In genomic region chr17:43501223-43501622, GRCm38 (mm10) we compare ENCODE assay signal across 27 mouse cellular contexts. TPM values are rescaled to one million over a fixed set of nuclear protein-coding genes. Genes with fewer than 3 reads are reported as not detected.
DNase-seq lines count a peak whose midpoint lies in the region; ATAC-seq and TF ChIP-seq lines count a peak whose summit lies in the region.
"Had no signal": no experiment of that assay in that cellular context is flagged by ENCODE, and none has a peak within 500 bp of the region (broad histone marks: within the 10 kb centered on the region; RNA-seq: fewer than 3 reads in every experiment).

No protein-coding gene starts in this region.

- no peak for TF ChIP-seq CTCF in kidney, adult 2 months (conservative IDR thresholded peaks at IDR 0.05; ENCODE audit: insufficient read depth, insufficient read length, low read depth, low read length)

- H3K4me1 ChIP-seq in kidney, adult 2 months (ENCODE audit: control insufficient read depth, insufficient read depth, low read length), result peaks cover 13% of the 10 kb centered on the region
- H3K4me1 ChIP-seq in intestine, embryonic 14.5 days (replicated peaks; ENCODE audit: control insufficient read depth, insufficient read depth, low read length), result no peaks in the 10 kb centered on the region
- H3K4me1 ChIP-seq: embryonic facial prominence, embryonic 15.5 days; forebrain, embryonic 10.5 days had no signal

- peak overlapping the region; percentile 97 for H3K27ac ChIP-seq in kidney, adult 2 months (ENCODE audit: insufficient read depth, low read depth, low read length)
- no peak overlapping the region for H3K27ac ChIP-seq in intestine, embryonic 14.5 days (ENCODE audit: low read depth)
- H3K27ac ChIP-seq: embryonic facial prominence, embryonic 15.5 days; forebrain, embryonic 10.5 days; gastrocnemius, adult 2 months; heart, embryonic 10.5 days; hindbrain, embryonic 14.5 days had no signal

- no peak overlapping the region for H3K4me2 ChIP-seq in intestine, embryonic 14.5 days (ENCODE audit: low read length)
- H3K4me2 ChIP-seq: embryonic facial prominence, embryonic 15.5 days; hindbrain, embryonic 14.5 days had no signal

- no peaks in the 10 kb centered on the region; the same call in 1 of the 2 replicates for H3K36me3 ChIP-seq in kidney, adult 2 months (ENCODE audit: control insufficient read depth, insufficient read depth, low read length)
- no peaks in the 10 kb centered on the region for H3K36me3 ChIP-seq in intestine, embryonic 14.5 days (ENCODE audit: control insufficient read depth, insufficient read depth, low read length)
- H3K36me3 ChIP-seq: embryonic facial prominence, embryonic 15.5 days; forebrain, embryonic 10.5 days; heart, embryonic 10.5 days had no signal

- no peaks in the 10 kb centered on the region for H3K27me3 ChIP-seq in kidney, adult 2 months (replicated peaks; ENCODE audit: control insufficient read depth, insufficient read depth, low read length)
- no peaks in the 10 kb centered on the region for H3K27me3 ChIP-seq in intestine, embryonic 14.5 days (replicated peaks; ENCODE audit: control insufficient read depth, insufficient read depth, low read length)
- H3K27me3 ChIP-seq: CH12.LX; embryonic facial prominence, embryonic 15.5 days; Patski had no signal

- intact Hi-C loops in heart, postnatal 14 days (cut with DNase I), result no loop called here

- H3K4me3 ChIP-seq in kidney, adult 2 months (ENCODE audit: insufficient read depth, low read depth, low read length), result peak overlapping the region; percentile 46
- H3K4me3 ChIP-seq in intestine, embryonic 14.5 days (ENCODE audit: low read depth, low read length), result no peak overlapping the region
- H3K4me3 ChIP-seq: embryonic facial prominence, embryonic 15.5 days; erythroblast, embryonic 14.5 days; forebrain, embryonic 10.5 days; gastrocnemius, adult 2 months; heart, embryonic 10.5 days had no signal

- WGBS in kidney, adult 2 months, result 56% methylated on average over 3 of the region's 3 CpGs
- 77% methylated on average over 3 of the region's 3 CpGs for WGBS in intestine, embryonic 14.5 days

- DNase-seq in kidney, adult 2 months, result no peak
- no peak for DNase-seq in kidney, postnatal 25 days
- DNase-seq in 416B (ENCODE audit: low read depth), result peak; percentile 1
- DNase-seq in intestine, embryonic 14.5 days (ENCODE audit: low spot score), result peak; percentile 16
- no peak for DNase-seq in B cell, adult 2 months
- DNase-seq in heart, postnatal 14 days, result no peak
- DNase-seq: adrenal gland, adult 2 months; adrenal gland, postnatal 25 days; cerebellum, adult 2 months; cerebellum, postnatal 10 days; embryo, embryonic 11 days; gastrocnemius, adult 2 months; gastrocnemius, postnatal 25 days; heart, adult 18-20 months; heart, postnatal 10 days had no signal

- H3K9me3 ChIP-seq in intestine, embryonic 14.5 days (ENCODE audit: control insufficient read depth, low read length), result no peaks in the 10 kb centered on the region
- H3K9me3 ChIP-seq: embryonic facial prominence, embryonic 15.5 days; forebrain, embryonic 10.5 days; heart, embryonic 10.5 days had no signal

- no peak overlapping the region for H3K9ac ChIP-seq in intestine, embryonic 14.5 days (ENCODE audit: low read length)
- H3K9ac ChIP-seq: embryonic facial prominence, embryonic 15.5 days; hindbrain, embryonic 14.5 days had no signal

- TF ChIP-seq POLR2A in kidney, adult 2 months (IDR thresholded peaks at IDR 0.05; ENCODE audit: low read depth, low read length), result no peak

- ATAC-seq in intestine, embryonic 14.5 days (replicated peaks; ENCODE audit: low FRiP score, low TSS enrichment, low read depth), result no peak
- peak; percentile 39 for ATAC-seq in megakaryocyte progenitor cell, adult 5-6 weeks (replicated peaks; ENCODE audit: poor library complexity)
- ATAC-seq: forebrain, embryonic 14.5 days; Patski had no signal

RNA-seq across cellular contexts. Expression of gene Mep1a, which starts 1.4 kb away (rescaled TPM):
- 451 and 624 TPM in 2 replicates for polyA plus RNA-seq in kidney, adult 2 months (2012; rRNA removed)
- 19.4 and 20.6 TPM in 2 replicates for polyA plus RNA-seq in intestine, embryonic 14.5 days (2014; fragmentation: Nextera tagmentation; extraction: Ambion mirVana)
- not detected in 2 replicates for total RNA-seq in megakaryocyte progenitor cell, adult 5-6 weeks (2015)
- not detected in 2 replicates for total RNA-seq in megakaryocyte progenitor cell, adult 5-6 weeks (2017)
- total RNA-seq in heart, postnatal 14 days (2021), result not detected
- total RNA-seq: adrenal gland, postnatal 25 days; CH12.LX; gastrocnemius, adult 2 months; gastrocnemius, postnatal 25 days; heart, adult 18-20 months; heart, postnatal 10 days; hematopoietic stem cell, adult 5-6 weeks had no signal
- polyA plus RNA-seq: adrenal gland, adult 2 months; cerebellum, adult 2 months; embryonic facial prominence, embryonic 11.5 days; erythroblast, embryonic 14.5 days; forebrain, embryonic 10.5 days; forebrain, embryonic 14.5 days; heart, embryonic 10.5 days; heart, embryonic 14.5 days had no signal

RNA-seq across cellular contexts. Expression of gene Ankrd66, which starts 42.2 kb away (rescaled TPM):
- not detected in 2 replicates for polyA plus RNA-seq in kidney, adult 2 months (2012; rRNA removed)
- polyA plus RNA-seq in intestine, embryonic 14.5 days (2014; fragmentation: Nextera tagmentation; extraction: Ambion mirVana), result 0.23 TPM in 1 of 2 replicates, not detected in the other
- total RNA-seq in megakaryocyte progenitor cell, adult 5-6 weeks (2015), result not detected in 2 replicates
- total RNA-seq in megakaryocyte progenitor cell, adult 5-6 weeks (2017), result not detected in 2 replicates
- total RNA-seq in heart, postnatal 14 days (2021), result not detected
- total RNA-seq: adrenal gland, adult 2 months; adrenal gland, postnatal 25 days; CH12.LX; gastrocnemius, adult 2 months; gastrocnemius, postnatal 25 days; heart, postnatal 10 days; hematopoietic stem cell, adult 5-6 weeks had no signal
- polyA plus RNA-seq: adrenal gland, adult 2 months; erythroblast, embryonic 14.5 days; Patski had no signal

Comparison
In these comparisons a context has a peak if more than half of its experiments do, and no peak if none do; other contexts are left out.
1. DNase-seq: peak in 416B (single experiment) and intestine, embryonic 14.5 days (single experiment); none in kidney, adult 2 months (single experiment), kidney, postnatal 25 days (0 of 2), B cell, adult 2 months (0 of 2) and heart, postnatal 14 days (0 of 2).